Mouse (Mus musculus): Measurements from ENCODE around the gene Wwc2.

Wwc2 gene

GRCm38 (mm10) chr8:47989655-47990385 lies 904 bp downstream of the Wwc2 start:
- WGBS = under 1% methylated on average over 62 of the region's 66 CpGs

GRCm38 (mm10) chr8:47989211-47989610 lies 1.5 kb downstream of the Wwc2 start:
- 37% methylated on average over 8 of the region's 8 CpGs for WGBS

GRCm38 (mm10) chr8:47988111-47988510 lies 2.6 kb downstream of the Wwc2 start:
- WGBS = 86% methylated on average over 15 of the region's 15 CpGs

GRCm38 (mm10) chr8:47985644-47986043 lies 5.1 kb downstream of the Wwc2 start:
- WGBS = 61% methylated on average over 10 of the region's 10 CpGs

- 90% methylated on average over 6 of the region's 6 CpGs for WGBS
Measured at GRCm38 (mm10) chr8:47981075-47981474, 9.6 kb downstream of the Wwc2 start.

GRCm38 (mm10) chr8:47979876-47980275 lies 10.8 kb downstream of the Wwc2 start:
- 86% methylated on average over 8 of the region's 8 CpGs for WGBS

GRCm38 (mm10) chr8:47978755-47979154 lies 12.0 kb downstream of the Wwc2 start:
- 82% methylated on average over 6 of the region's 6 CpGs for WGBS

- WGBS = 38% methylated on average over 7 of the region's 7 CpGs
Measured at GRCm38 (mm10) chr8:47974963-47975314, 15.8 kb downstream of the Wwc2 start.

- WGBS = 37% methylated on average over 20 of the region's 20 CpGs
Measured at GRCm38 (mm10) chr8:47974138-47974962, 16.4 kb downstream of the Wwc2 start.

- 83% methylated on average over 2 of the region's 2 CpGs for WGBS
Measured at GRCm38 (mm10) chr8:47971121-47971520, 19.6 kb downstream of the Wwc2 start.

GRCm38 (mm10) chr8:47970576-47970975 lies 20.1 kb downstream of the Wwc2 start:
- 87% methylated on average over 5 of the region's 5 CpGs for WGBS

GRCm38 (mm10) chr8:47967045-47967920 lies 23.4 kb downstream of the Wwc2 start:
- WGBS = 75% methylated on average over 20 of the region's 20 CpGs

GRCm38 (mm10) chr8:47962484-47962883 lies 28.2 kb downstream of the Wwc2 start:
- 69% methylated on average over 4 of the region's 4 CpGs for WGBS

- whole genome bisulfite sequencing = 45% methylated on average over 6 of the region's 6 CpGs
Measured at GRCm38 (mm10) chr8:47962005-47962404, 28.7 kb downstream of the Wwc2 start.

GRCm38 (mm10) chr8:47957560-47957959 lies 33.2 kb downstream of the Wwc2 start:
- 89% methylated on average over 4 of the region's 4 CpGs for WGBS

GRCm38 (mm10) chr8:47951380-47951932 lies 39.3 kb downstream of the Wwc2 start:
- WGBS = 67% methylated on average over 7 of the region's 7 CpGs

GRCm38 (mm10) chr8:47948836-47949235 lies 41.9 kb downstream of the Wwc2 start:
- 93% methylated on average over 4 of the region's 4 CpGs for WGBS

- WGBS = 63% methylated on average over 19 of the region's 19 CpGs
Measured at GRCm38 (mm10) chr8:47947672-47948618, 42.8 kb downstream of the Wwc2 start.

GRCm38 (mm10) chr8:47943049-47943448 lies 47.7 kb downstream of the Wwc2 start:
- WGBS = 75% methylated on average over 10 of the region's 10 CpGs

GRCm38 (mm10) chr8:47941028-47941427 lies 49.7 kb downstream of the Wwc2 start:
- 59% methylated on average over 5 of the region's 5 CpGs for WGBS
